8 mouse cellular contexts compared by ENCODE assay signal in the genomic region with DNA sequence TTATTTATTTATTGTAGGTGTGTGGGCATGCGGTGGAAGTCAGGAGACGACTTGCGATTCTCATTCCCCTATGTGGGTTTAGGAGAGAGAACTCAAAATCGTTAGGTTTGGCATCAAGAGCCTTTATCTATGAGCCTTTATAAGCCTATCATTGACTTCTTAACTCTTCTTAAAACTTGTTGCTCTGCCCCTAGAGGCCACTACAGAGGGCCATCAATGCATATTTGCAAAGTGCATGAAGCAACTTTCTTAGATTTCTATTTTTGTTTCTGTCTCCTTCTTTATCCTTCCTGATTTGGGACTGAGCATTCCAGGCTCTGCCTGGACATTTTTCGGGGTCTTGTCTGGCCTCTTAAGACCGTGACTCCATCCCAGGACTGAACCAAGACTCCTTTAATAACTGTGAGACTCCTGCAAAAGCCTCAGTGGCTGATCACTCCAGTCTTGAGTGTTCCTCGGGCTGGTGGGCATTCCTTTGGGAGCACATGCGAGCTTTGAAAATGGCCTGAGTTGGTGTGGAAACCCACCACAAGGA. TPM values are rescaled to one million over a fixed set of nuclear protein-coding genes. Genes with fewer than 3 reads are reported as not detected.
DNase-seq lines count a peak whose midpoint lies in the region; ATAC-seq and TF ChIP-seq lines count a peak whose summit lies in the region.

No protein-coding gene starts in this region.

- no peaks in the 10 kb centered on the region for H3K27me3 ChIP-seq in heart, embryonic 12.5 days (replicated peaks)
- no peaks in the 10 kb centered on the region for H3K27me3 ChIP-seq in G1E (ENCODE audit: insufficient read depth, low read length)
- no peaks in the 10 kb centered on the region for H3K27me3 ChIP-seq in forebrain, embryonic 14.5 days (replicated peaks; ENCODE audit: control insufficient read depth, insufficient read depth, low read length)
- no peaks in the 10 kb centered on the region for H3K27me3 ChIP-seq in liver, embryonic 11.5 days (replicated peaks; ENCODE audit: control insufficient read depth, insufficient read depth, low read length)
- H3K27me3 ChIP-seq in neural tube, embryonic 15.5 days (replicated peaks) = peaks cover 2% of the 10 kb centered on the region; the same call in 1 of the 2 replicates

- H3K4me3 ChIP-seq in heart, embryonic 12.5 days = peak overlapping the region; percentile 94
- peak overlapping the region; percentile 94 for H3K4me3 ChIP-seq in G1E (ENCODE audit: low read depth, low read length)
- peak overlapping the region; percentile 76 for H3K4me3 ChIP-seq in forebrain, embryonic 14.5 days (ENCODE audit: low read depth, low read length)
- peak overlapping the region; percentile 87 for H3K4me3 ChIP-seq in liver, embryonic 11.5 days (ENCODE audit: low read depth, low read length)
- H3K4me3 ChIP-seq in neural tube, embryonic 15.5 days (replicated peaks) = peak overlapping the region; percentile 86

- WGBS in heart, embryonic 12.5 days = 13% methylated on average over 8 of the region's 8 CpGs
- WGBS in forebrain, embryonic 14.5 days = 18% methylated on average over 8 of the region's 8 CpGs
- WGBS in liver, embryonic 11.5 days = 17% methylated on average over 8 of the region's 8 CpGs
- 21% methylated on average over 8 of the region's 8 CpGs for WGBS in neural tube, embryonic 15.5 days

- H3K27ac ChIP-seq in heart, embryonic 12.5 days (ENCODE audit: poor library complexity, severe bottlenecking) = peak overlapping the region; percentile 94
- H3K27ac ChIP-seq in forebrain, embryonic 14.5 days (ENCODE audit: low read depth, low read length) = no peak overlapping the region
- 0 out of 2 replicates have a peak overlapping the region, but pooled peaks have one; percentile 32 for H3K27ac ChIP-seq in liver, embryonic 11.5 days (ENCODE audit: low read depth, low read length)
- peak overlapping the region; percentile 85 for H3K27ac ChIP-seq in neural tube, embryonic 15.5 days (replicated peaks)

- ATAC-seq in heart, embryonic 12.5 days (ENCODE audit: insufficient number of reproducible peaks, low FRiP score) = peak; percentile 66
- ATAC-seq in G1E (ENCODE audit: extremely low read depth, insufficient number of reproducible peaks, low FRiP score, poor library complexity, severe bottlenecking) = peak; percentile 29
- no peak; the same call in 1 of the 2 replicates for ATAC-seq in forebrain, embryonic 14.5 days
- peak; percentile 62 for ATAC-seq in liver, embryonic 11.5 days (replicated peaks; ENCODE audit: low FRiP score)
- ATAC-seq in neural tube, embryonic 15.5 days (ENCODE audit: low FRiP score) = no peak

- no peak for DNase-seq in heart, adult 11 months
- DNase-seq in G1E (ENCODE audit: low spot score) = peak; percentile 20
- DNase-seq in forebrain, embryonic 14.5 days (ENCODE audit: low spot score) = peak; percentile 13
- DNase-seq in liver, embryonic 11.5 days (ENCODE audit: low spot score) = peak; percentile 40
- DNase-seq in urinary bladder, adult 2 months (ENCODE audit: low spot score) = no peak
- DNase-seq in ovary, postnatal 14 days (ENCODE audit: low spot score) = no peak

- H3K36me3 ChIP-seq in heart, embryonic 12.5 days = peaks cover 7% of the 10 kb centered on the region
- H3K36me3 ChIP-seq in G1E (replicated peaks) = peaks cover 15% of the 10 kb centered on the region
- H3K36me3 ChIP-seq in forebrain, embryonic 14.5 days (ENCODE audit: control insufficient read depth, insufficient read depth, low read length) = no peaks in the 10 kb centered on the region
- peaks cover 4% of the 10 kb centered on the region; the same call in 1 of the 2 replicates for H3K36me3 ChIP-seq in liver, embryonic 11.5 days (ENCODE audit: control insufficient read depth, insufficient read depth, low read length)
- no peaks in the 10 kb centered on the region for H3K36me3 ChIP-seq in neural tube, embryonic 15.5 days

- peaks cover 9% of the 10 kb centered on the region for H3K4me1 ChIP-seq in heart, embryonic 12.5 days (replicated peaks)
- peaks cover 31% of the 10 kb centered on the region for H3K4me1 ChIP-seq in G1E (ENCODE audit: insufficient read depth, low read depth, low read length)
- H3K4me1 ChIP-seq in forebrain, embryonic 14.5 days (ENCODE audit: control insufficient read depth, insufficient read depth, low read length) = peaks cover 3% of the 10 kb centered on the region; the same call in 1 of the 2 replicates
- peaks cover 2% of the 10 kb centered on the region; the same call in 1 of the 2 replicates for H3K4me1 ChIP-seq in liver, embryonic 11.5 days (replicated peaks; ENCODE audit: control insufficient read depth, insufficient read depth, low read length)
- peaks cover 14% of the 10 kb centered on the region; the same call in 1 of the 2 replicates for H3K4me1 ChIP-seq in neural tube, embryonic 15.5 days

- H3K9ac ChIP-seq in heart, embryonic 12.5 days = 0 out of 2 replicates have a peak overlapping the region, but pooled peaks have one; percentile 97
- H3K9ac ChIP-seq in forebrain, embryonic 14.5 days (ENCODE audit: low read length) = peak overlapping the region; percentile 79; the same call in 1 of the 2 replicates
- peak overlapping the region; percentile 95 for H3K9ac ChIP-seq in liver, embryonic 11.5 days (ENCODE audit: low read depth, low read length)
- H3K9ac ChIP-seq in neural tube, embryonic 15.5 days (replicated peaks) = peak overlapping the region; percentile 69; the same call in 1 of the 2 replicates

- peak overlapping the region; percentile 76 for H3K4me2 ChIP-seq in heart, embryonic 12.5 days
- peak overlapping the region; percentile 87 for H3K4me2 ChIP-seq in forebrain, embryonic 14.5 days (ENCODE audit: low read length)
- H3K4me2 ChIP-seq in liver, embryonic 11.5 days = peak overlapping the region; percentile 94
- H3K4me2 ChIP-seq in neural tube, embryonic 15.5 days = peak overlapping the region; percentile 98

- H3K9me3 ChIP-seq in heart, embryonic 12.5 days (replicated peaks) = peaks cover 3% of the 10 kb centered on the region; the same call in 1 of the 2 replicates
- no peaks in the 10 kb centered on the region for H3K9me3 ChIP-seq in G1E (replicated peaks)
- no peaks in the 10 kb centered on the region for H3K9me3 ChIP-seq in forebrain, embryonic 14.5 days (replicated peaks; ENCODE audit: control insufficient read depth, low read length)
- H3K9me3 ChIP-seq in liver, embryonic 11.5 days (ENCODE audit: control insufficient read depth, low read length) = no peaks in the 10 kb centered on the region
- no peaks in the 10 kb centered on the region for H3K9me3 ChIP-seq in neural tube, embryonic 15.5 days (replicated peaks)

- peak; percentile 4; the same call in 1 of the 2 replicates for TF ChIP-seq CTCF in G1E (IDR thresholded peaks at IDR 0.05; ENCODE audit: low read depth, low read length)

RNA-seq across cellular contexts. Expression of a gene that starts 0.4 kb away (rescaled TPM):
- polyA plus RNA-seq in heart, embryonic 12.5 days (2016; fragmentation: Nextera tagmentation; extraction: Ambion mirVana) = 22.6 and 23.1 TPM in 2 replicates
- total RNA-seq in G1E (2014; fragmentation: Nextera tagmentation) = 78.3 and 93.9 TPM in 2 replicates
- total RNA-seq in G1E (2017) = 201 and 233 TPM in 2 replicates
- 50.4 and 56.0 TPM in 2 replicates for polyA plus RNA-seq in G1E (2012)
- polyA plus RNA-seq in forebrain, embryonic 14.5 days (2014; fragmentation: Nextera tagmentation; extraction: Ambion mirVana) = 8.6 and 10.7 TPM in 2 replicates
- 19.6 and 25.3 TPM in 2 replicates for polyA plus RNA-seq in liver, embryonic 11.5 days (2014; fragmentation: Nextera tagmentation; extraction: Ambion mirVana)
- 11.9 and 17.2 TPM in 2 replicates for polyA plus RNA-seq in neural tube, embryonic 15.5 days (2015; fragmentation: Nextera tagmentation; extraction: Ambion mirVana)
- polyA plus RNA-seq in urinary bladder, adult 2 months (2012; rRNA removed) = 15.2 and 18.3 TPM in 2 replicates

Comparison
In these comparisons a context has a peak if more than half of its experiments do, and no peak if none do; other contexts are left out.
1. ATAC-seq: peak in heart, embryonic 12.5 days (single experiment), G1E (single experiment) and liver, embryonic 11.5 days (single experiment); none in forebrain, embryonic 14.5 days (single experiment) and neural tube, embryonic 15.5 days (single experiment).
2. DNase-seq: peak in G1E (single experiment), forebrain, embryonic 14.5 days (single experiment) and liver, embryonic 11.5 days (single experiment); none in heart, adult 11 months (single experiment), urinary bladder, adult 2 months (single experiment) and ovary, postnatal 14 days (single experiment).
3. Peak in every context shown above with its lines, with median percentiles within 50 percentile points of each other: H3K4me2 ChIP-seq, H3K4me3 ChIP-seq and H3K9ac ChIP-seq.